ENCODE assay signal across 8 mouse cellular contexts in genomic region chr2:178023011-178023611, GRCm38 (mm10). TPM values are rescaled to one million over a fixed set of nuclear protein-coding genes. Genes with fewer than 3 reads are reported as not detected.
DNase-seq lines count a peak whose midpoint lies in the region; ATAC-seq and TF ChIP-seq lines count a peak whose summit lies in the region.
"Not testable (repeated sequence)": the region's sequence is repeated elsewhere in the genome, so short reads cannot be mapped to it uniquely, and the experiment has no call there.

TSS of gene Zfp971 (plus strand) at chr2:178023284.

- not testable (repeated sequence) for H3K36me3 ChIP-seq in hindbrain, embryonic 15.5 days

- TF ChIP-seq CTCF in gastrocnemius, adult 2 months (IDR thresholded peaks at IDR 0.05): not testable (repeated sequence)

- H3K9ac ChIP-seq in hindbrain, embryonic 15.5 days: peak within 1 kb of the TSS; percentile 47

- not testable (repeated sequence) for H3K27me3 ChIP-seq in hindbrain, embryonic 15.5 days

- peak within 1 kb of the TSS; percentile 59 for H3K4me2 ChIP-seq in hindbrain, embryonic 15.5 days

- peak within 1 kb of the TSS; percentile 79 for H3K27ac ChIP-seq in gastrocnemius, adult 2 months
- 0 out of 2 replicates have a peak within 1 kb of the TSS, but pooled peaks have one; percentile 34 for H3K27ac ChIP-seq in hindbrain, embryonic 15.5 days (replicated peaks)

- not testable (repeated sequence) for H3K9me3 ChIP-seq in hindbrain, embryonic 15.5 days

- not testable (repeated sequence) for ATAC-seq in hindbrain, embryonic 15.5 days (ENCODE audit: low FRiP score, low read depth)

- intact Hi-C loops in gastrocnemius, adult 2 months (cut with DNase I): not testable (repeated sequence)

- 2% methylated on average over 15 of the region's 15 CpGs for WGBS in hindbrain, embryonic 15.5 days

- peak within 1 kb of the TSS; percentile 86 for H3K4me3 ChIP-seq in gastrocnemius, adult 2 months
- H3K4me3 ChIP-seq in hindbrain, embryonic 15.5 days: peak within 1 kb of the TSS; percentile 64

- DNase-seq in MEL-GATA-1-ER (ENCODE audit: extremely low read depth, low read depth): peak; percentile 29
- DNase-seq in cerebellum, postnatal 25 days: peak; percentile 50 to 62
- DNase-seq in gastrocnemius, adult 2 months: peak; percentile 54
- peak; percentile 42 to 48 for DNase-seq in layer of hippocampus, postnatal 36 days
- peak; percentile 56 for DNase-seq in lung, postnatal 10 days
- peak; percentile 31 for DNase-seq in ovary, postnatal 10 days (ENCODE audit: low spot score)
- peak; percentile 24 for DNase-seq in thymus, postnatal 14 days

- H3K4me1 ChIP-seq in hindbrain, embryonic 15.5 days (replicated peaks): not testable (repeated sequence)

RNA-seq across cellular contexts. Expression of gene Zfp971, which starts in this region (rescaled TPM):
- 10 to 100 TPM; 36.7 to 38.0 TPM for total RNA-seq in gastrocnemius, adult 2 months (2021)
- polyA plus RNA-seq in hindbrain, embryonic 15.5 days (2015; fragmentation: Nextera tagmentation; extraction: Ambion mirVana): 11.2 and 11.6 TPM in 2 replicates
- 10 to 100 TPM; 30.6 to 36.1 TPM for total RNA-seq in layer of hippocampus, postnatal 36 days (2021)
